Mouse (Mus musculus) liver, postnatal 0 days (tissue): ENCODE data around the gene Gm6337. TPM values are rescaled to one million over a fixed set of nuclear protein-coding genes. Genes with fewer than 3 reads are reported as not detected.
"Not testable (repeated sequence)": the region's sequence is repeated elsewhere in the genome, so short reads cannot be mapped to it uniquely, and the experiment has no call there.

Experiments
- ATAC-seq: fragments of 200-750 bp; cut with Nextera tagmentation; 2 replicates; pipeline ENCODE4 v1.8.0; 2017; ENCODE audit warnings: mild to moderate bottlenecking, moderate library complexity
- DNase-seq: peaks from one replicate; pipeline ENCODE4 v3.0.0-alpha.2; 2016
- H3K27ac ChIP-seq: fragments of 300-500 bp; sonication (generic); 2 replicates; pipeline ENCODE4 v1.5.1; 2014; ENCODE audit warnings: antibody characterized with exemption, moderate library complexity, mild to moderate bottlenecking, low read depth
- H3K27me3 ChIP-seq: fragments of 300-500 bp; sonication (generic); 2 replicates; pipeline ENCODE4 v1.6.1; 2014; ENCODE audit warnings: low read length, control low read depth, mixed read lengths; ENCODE audit not compliant: insufficient read depth
- H3K36me3 ChIP-seq: fragments of 300-500 bp; sonication (generic); replicated peaks from 2 replicates; pipeline ENCODE4 v1.6.1; 2014; ENCODE audit warnings: mild to moderate bottlenecking, control low read depth, low read length, moderate library complexity, mixed read lengths; ENCODE audit not compliant: insufficient read depth
- H3K4me1 ChIP-seq: fragments of 300-500 bp; sonication (generic); 2 replicates; pipeline ENCODE4 v1.6.1; 2014; ENCODE audit warnings: antibody characterized with exemption, mild to moderate bottlenecking, control low read depth; ENCODE audit not compliant: insufficient read depth
- H3K4me2 ChIP-seq: fragments of 300-500 bp; sonication (generic); 2 replicates; pipeline ENCODE4 v1.6.1; 2014; ENCODE audit warnings: low read depth, mild to moderate bottlenecking, low read length, moderate library complexity, mixed read lengths
- H3K4me3 ChIP-seq: fragments of 300-500 bp; sonication (generic); 2 replicates; pipeline ENCODE4 v1.5.1; 2014; ENCODE audit warnings: low read depth, low read length
- H3K9ac ChIP-seq: fragments of 300-500 bp; sonication (generic); replicated peaks from 2 replicates; pipeline ENCODE4 v1.6.1; 2014; ENCODE audit warnings: mild to moderate bottlenecking, moderate library complexity
- H3K9me3 ChIP-seq: fragments of 300-500 bp; sonication (generic); 2 replicates; pipeline ENCODE4 v1.6.1; 2016; ENCODE audit warnings: mild to moderate bottlenecking, control low read depth, low read length, mixed read lengths
- CTCF ChIP-seq: sonication (generic); IDR thresholded peaks from 2 replicates; pipeline ENCODE4 v1.5.1; 2016; ENCODE audit warnings: antibody characterized with exemption, low read depth
- WGBS: fragments of 180-500 bp; shearing (Covaris S2); extraction: QIAGEN DNeasy Blood & Tissue Kit; methylation state at CpG from one replicate; pipeline ENCODE4 v1.1.7; 2014; ENCODE audit not compliant: insufficient replicate concordance; 5-methylcytosine and 5-hydroxymethylcytosine counted together
- polyA plus RNA-seq: library from polyadenylated mRNA; unstranded; fragments of >200 nt; fragmentation: Nextera tagmentation; extraction: Ambion mirVana; gene quantifications from 2 replicates; pipeline ENCODE4 v1.2.1, GENCODE M21; 2015

Gene Gm6337
- not detected in 2 replicates for polyA plus RNA-seq

GRCm38 (mm10) chr14:6058167-6058566 is at the start of gene Gm6337:
Gene Gm6337 (minus strand): TSS chr14:6058267.
- not testable (repeated sequence) for H3K36me3 ChIP-seq, H3K4me2 ChIP-seq, H3K4me3 ChIP-seq, H3K27me3 ChIP-seq, H3K9ac ChIP-seq, ATAC-seq, H3K9me3 ChIP-seq, H3K27ac ChIP-seq, DNase-seq, H3K4me1 ChIP-seq
- WGBS: 63% methylated on average over 3 of the region's 4 CpGs

GRCm38 (mm10) chr14:6107500-6107899 is 49.4 kb upstream of the Gm6337 start:
- H3K4me2 ChIP-seq, H3K9ac ChIP-seq, H3K9me3 ChIP-seq, ATAC-seq, H3K4me1 ChIP-seq, H3K27me3 ChIP-seq, H3K27ac ChIP-seq, H3K4me3 ChIP-seq, H3K36me3 ChIP-seq, DNase-seq: not testable (repeated sequence)
- peak; percentile 9; the same call in 1 of the 2 replicates for TF ChIP-seq CTCF
- WGBS: 12% methylated on average over 8 of the region's 9 CpGs

- WGBS: 70% methylated on average over 2 of the region's 3 CpGs
- not testable (repeated sequence) for DNase-seq, H3K4me2 ChIP-seq, H3K27ac ChIP-seq, ATAC-seq, H3K27me3 ChIP-seq, H3K4me3 ChIP-seq, H3K36me3 ChIP-seq, H3K9me3 ChIP-seq, H3K4me1 ChIP-seq, H3K9ac ChIP-seq
These were observed 35.8 kb upstream of the Gm6337 start, which contains the start of gene Gm8206 for GRCm38 (mm10) chr14:6093842-6094241. Gene Gm8206 (minus strand): TSS chr14:6093942.

Other genes starting within 250 kb of the Gm6337 start
- gene Gm3424, start 227.9 kb downstream of the Gm6337 start, polyA plus RNA-seq: not detected in 2 replicates
- gene Gm8237, start 177.9 kb downstream of the Gm6337 start, polyA plus RNA-seq: not detected in 2 replicates
- gene Gm3248, start 96.5 kb downstream of the Gm6337 start, polyA plus RNA-seq: not detected in 2 replicates
- gene Gm3453, start 79.1 kb downstream of the Gm6337 start, polyA plus RNA-seq: not detected in 2 replicates
- gene Gm8206, start 35.7 kb upstream of the Gm6337 start, polyA plus RNA-seq: not detected in 2 replicates
- gene Gm3468, start 50.4 kb upstream of the Gm6337 start, polyA plus RNA-seq: not detected in 2 replicates
- not detected in 2 replicates for gene Gm3476, start 67.5 kb upstream of the Gm6337 start, polyA plus RNA-seq
- gene Gm21560, start 161.0 kb upstream of the Gm6337 start, polyA plus RNA-seq: not detected in 2 replicates
- gene Gm3411, start 229.0 kb upstream of the Gm6337 start, polyA plus RNA-seq: not detected in 2 replicates
- gene Gm21103, start 246.6 kb upstream of the Gm6337 start, polyA plus RNA-seq: not detected in 2 replicates